11 mouse cellular contexts compared by ENCODE assay signal in genomic region chr9:43262390-43262789, GRCm38 (mm10). TPM values are rescaled to one million over a fixed set of nuclear protein-coding genes. Genes with fewer than 3 reads are reported as not detected.
DNase-seq lines count a peak whose midpoint lies in the region; ATAC-seq lines count a peak whose summit lies in the region.
"Had no signal": no experiment of that assay in that cellular context is flagged by ENCODE, and none has a peak within 500 bp of the region (broad histone marks: within the 10 kb centered on the region; RNA-seq: fewer than 3 reads in every experiment).

No protein-coding gene starts in this region.

- 63% methylated on average over 4 of the region's 4 CpGs for WGBS in hindbrain, embryonic 12.5 days
- 73% methylated on average over 4 of the region's 4 CpGs for WGBS in hindbrain, embryonic 14.5 days
- WGBS in intestine, embryonic 16.5 days = 46% methylated on average over 4 of the region's 4 CpGs
- 66% methylated on average over 4 of the region's 4 CpGs for WGBS in liver, embryonic 13.5 days (ENCODE audit: insufficient replicate concordance)

- peak overlapping the region; percentile 48; the same call in 1 of the 2 replicates for H3K27ac ChIP-seq in hindbrain, embryonic 12.5 days
- H3K27ac ChIP-seq in hindbrain, embryonic 14.5 days = no peak overlapping the region
- H3K27ac ChIP-seq in brown adipose tissue, adult 24 weeks (replicated peaks; ENCODE audit: low read depth, low read length) = peak overlapping the region; percentile 47
- H3K27ac ChIP-seq in intestine, embryonic 16.5 days (ENCODE audit: low read length) = peak overlapping the region; percentile 99
- H3K27ac ChIP-seq in liver, embryonic 13.5 days = peak overlapping the region; percentile 70

- no peak for ATAC-seq in hindbrain, embryonic 12.5 days (ENCODE audit: low FRiP score)
- no peak for ATAC-seq in hindbrain, embryonic 14.5 days (ENCODE audit: low FRiP score)
- ATAC-seq in intestine, embryonic 16.5 days = no peak
- ATAC-seq in liver, embryonic 13.5 days (ENCODE audit: low read depth) = no peak

- DNase-seq in hindbrain, embryonic 14.5 days (ENCODE audit: low spot score) = no peak
- no peak for DNase-seq in liver, embryonic 13.5 days
- no peak for DNase-seq in ovary, postnatal 10 days (ENCODE audit: low spot score)
- no peak for DNase-seq in cerebellum, adult 8-10 months
- DNase-seq in gastrocnemius, postnatal 25 days = no peak
- DNase-seq: adrenal gland, adult 8-10 months had no signal

- H3K4me1 ChIP-seq in hindbrain, embryonic 12.5 days = peaks cover 20% of the 10 kb centered on the region
- no peaks in the 10 kb centered on the region for H3K4me1 ChIP-seq in hindbrain, embryonic 14.5 days (replicated peaks; ENCODE audit: control insufficient read depth, insufficient read depth, low read length)
- peaks cover 14% of the 10 kb centered on the region for H3K4me1 ChIP-seq in brown adipose tissue, adult 24 weeks (ENCODE audit: control insufficient read depth, insufficient read depth, insufficient read length, low read length)
- H3K4me1 ChIP-seq in intestine, embryonic 16.5 days (ENCODE audit: control insufficient read depth, insufficient read depth, low read length) = peaks cover 42% of the 10 kb centered on the region
- H3K4me1 ChIP-seq in liver, embryonic 13.5 days (replicated peaks) = peaks cover 51% of the 10 kb centered on the region

- no peak overlapping the region for H3K9ac ChIP-seq in hindbrain, embryonic 12.5 days
- H3K9ac ChIP-seq in hindbrain, embryonic 14.5 days = no peak overlapping the region
- peak overlapping the region; percentile 52 for H3K9ac ChIP-seq in intestine, embryonic 16.5 days (ENCODE audit: low read depth, low read length)
- no peak overlapping the region for H3K9ac ChIP-seq in liver, embryonic 13.5 days

- no peaks in the 10 kb centered on the region for H3K36me3 ChIP-seq in hindbrain, embryonic 12.5 days
- H3K36me3 ChIP-seq in hindbrain, embryonic 14.5 days (replicated peaks; ENCODE audit: control insufficient read depth, insufficient read depth) = no peaks in the 10 kb centered on the region
- H3K36me3 ChIP-seq in intestine, embryonic 16.5 days (ENCODE audit: control insufficient read depth, insufficient read depth, low read length) = no peaks in the 10 kb centered on the region
- H3K36me3 ChIP-seq in liver, embryonic 13.5 days = no peaks in the 10 kb centered on the region

- H3K4me3 ChIP-seq in hindbrain, embryonic 12.5 days = no peak overlapping the region
- H3K4me3 ChIP-seq in hindbrain, embryonic 14.5 days (replicated peaks; ENCODE audit: low read length) = no peak overlapping the region
- no peak overlapping the region for H3K4me3 ChIP-seq in brown adipose tissue, adult 24 weeks (ENCODE audit: insufficient read depth, low read depth, low read length)
- H3K4me3 ChIP-seq in intestine, embryonic 16.5 days (ENCODE audit: low read length) = no peak overlapping the region
- H3K4me3 ChIP-seq in liver, embryonic 13.5 days (replicated peaks) = no peak overlapping the region

- no peak overlapping the region for H3K4me2 ChIP-seq in hindbrain, embryonic 12.5 days (replicated peaks)
- no peak overlapping the region for H3K4me2 ChIP-seq in hindbrain, embryonic 14.5 days (replicated peaks)
- no peak overlapping the region for H3K4me2 ChIP-seq in intestine, embryonic 16.5 days (ENCODE audit: low read depth, low read length)
- H3K4me2 ChIP-seq in liver, embryonic 13.5 days = no peak overlapping the region

- H3K9me3 ChIP-seq in hindbrain, embryonic 12.5 days (replicated peaks) = no peaks in the 10 kb centered on the region
- H3K9me3 ChIP-seq in hindbrain, embryonic 14.5 days (ENCODE audit: control insufficient read depth, low read length) = no peaks in the 10 kb centered on the region
- H3K9me3 ChIP-seq in intestine, embryonic 16.5 days (ENCODE audit: control insufficient read depth, low read length) = no peaks in the 10 kb centered on the region
- no peaks in the 10 kb centered on the region for H3K9me3 ChIP-seq in liver, embryonic 13.5 days (replicated peaks)

- no peaks in the 10 kb centered on the region for H3K27me3 ChIP-seq in hindbrain, embryonic 12.5 days
- no peaks in the 10 kb centered on the region for H3K27me3 ChIP-seq in hindbrain, embryonic 14.5 days (ENCODE audit: control insufficient read depth, insufficient read depth, low read length)
- no peaks in the 10 kb centered on the region for H3K27me3 ChIP-seq in intestine, embryonic 16.5 days (replicated peaks; ENCODE audit: control insufficient read depth, insufficient read depth, low read length)
- H3K27me3 ChIP-seq in liver, embryonic 13.5 days = no peaks in the 10 kb centered on the region

RNA-seq across cellular contexts. Expression of gene Oaf, which starts 22.7 kb away (rescaled TPM):
- polyA plus RNA-seq in hindbrain, embryonic 12.5 days (2016; fragmentation: Nextera tagmentation; extraction: Ambion mirVana) = 44.6 and 46.7 TPM in 2 replicates
- 7.9 and 9.6 TPM in 2 replicates for polyA plus RNA-seq in hindbrain, embryonic 14.5 days (2014; fragmentation: Nextera tagmentation; extraction: Ambion mirVana)
- 20.8 and 29.8 TPM in 2 replicates for polyA plus RNA-seq in brown adipose tissue, adult 24 weeks (2012; ENCODE audit: insufficient read depth, insufficient read length, missing spikeins)
- polyA plus RNA-seq in intestine, embryonic 16.5 days (2015; fragmentation: Nextera tagmentation; extraction: Ambion mirVana) = 11.8 and 44.1 TPM in 2 replicates
- polyA plus RNA-seq in liver, embryonic 13.5 days (2015; fragmentation: Nextera tagmentation; extraction: Ambion mirVana) = 27.4 and 29.3 TPM in 2 replicates
- total RNA-seq in gastrocnemius, postnatal 25 days (2021) = 10 to 100 TPM in 1 of 2 experiments, 1 to 10 TPM in 1; 8.6 to 10.6 TPM

RNA-seq across cellular contexts. Expression of gene Trim29, which starts 48.3 kb away (rescaled TPM):
- polyA plus RNA-seq in hindbrain, embryonic 12.5 days (2016; fragmentation: Nextera tagmentation; extraction: Ambion mirVana) = 2.1 and 2.2 TPM in 2 replicates
- not detected in 2 replicates for polyA plus RNA-seq in hindbrain, embryonic 14.5 days (2014; fragmentation: Nextera tagmentation; extraction: Ambion mirVana)
- 0.52 TPM in 1 of 2 replicates, not detected in the other for polyA plus RNA-seq in brown adipose tissue, adult 24 weeks (2012; ENCODE audit: insufficient read depth, insufficient read length, missing spikeins)
- 0.87 and 1.0 TPM in 2 replicates for polyA plus RNA-seq in intestine, embryonic 16.5 days (2015; fragmentation: Nextera tagmentation; extraction: Ambion mirVana)
- 0.09 and 0.10 TPM in 2 replicates for polyA plus RNA-seq in liver, embryonic 13.5 days (2015; fragmentation: Nextera tagmentation; extraction: Ambion mirVana)
- not detected for total RNA-seq in gastrocnemius, postnatal 25 days (2021)
- total RNA-seq: heart, adult 8-10 months; megakaryocyte-erythroid progenitor cell, adult 5-6 weeks had no signal

RNA-seq across cellular contexts. Expression of gene Pou2f3, which starts 52.2 kb away (rescaled TPM):
- polyA plus RNA-seq in hindbrain, embryonic 12.5 days (2016; fragmentation: Nextera tagmentation; extraction: Ambion mirVana) = not detected in 2 replicates
- not detected in 2 replicates for polyA plus RNA-seq in hindbrain, embryonic 14.5 days (2014; fragmentation: Nextera tagmentation; extraction: Ambion mirVana)
- polyA plus RNA-seq in brown adipose tissue, adult 24 weeks (2012; ENCODE audit: insufficient read depth, insufficient read length, missing spikeins) = not detected in 2 replicates
- polyA plus RNA-seq in intestine, embryonic 16.5 days (2015; fragmentation: Nextera tagmentation; extraction: Ambion mirVana) = 0.24 and 0.34 TPM in 2 replicates
- polyA plus RNA-seq in liver, embryonic 13.5 days (2015; fragmentation: Nextera tagmentation; extraction: Ambion mirVana) = not detected in 2 replicates
- not detected for total RNA-seq in gastrocnemius, postnatal 25 days (2021)
- total RNA-seq: heart, adult 8-10 months; megakaryocyte-erythroid progenitor cell, adult 5-6 weeks had no signal
